Mouse (Mus musculus): ENCODE results near the gene Nt5c2. TPM values are rescaled to one million over a fixed set of nuclear protein-coding genes. Genes with fewer than 3 reads are reported as not detected.
"Not testable (repeated sequence)": the region's sequence is repeated elsewhere in the genome, so short reads cannot be mapped to it uniquely, and the experiment has no call there.

Nt5c2 gene
- polyA plus RNA-seq, 1 experiment from 2014 or later = 93.8 TPM

GRCm38 (mm10) chr19:46984726-46985622 lies 30.0 kb downstream of the Nt5c2 start:
- ATAC-seq (ENCODE audit: low FRiP score) = no peak
- DNase-seq (ENCODE audit: low spot score) = no peak
- Histone ChIP-seq H3K4me2 (replicated peaks) (no peak overlapping the region), H3K9me3 (ENCODE audit: control insufficient read depth, low read length) (no peaks in the 10 kb centered on the region), H3K4me1 (replicated peaks; ENCODE audit: control insufficient read depth, insufficient read depth, low read length) (no peaks in the 10 kb centered on the region), H3K27ac (no peak overlapping the region), H3K9ac (no peak overlapping the region), H3K27me3 (ENCODE audit: control insufficient read depth, insufficient read depth, low read length) (no peaks in the 10 kb centered on the region), H3K4me3 (replicated peaks; ENCODE audit: low read length) (no peak overlapping the region), H3K36me3 (replicated peaks; ENCODE audit: control insufficient read depth, insufficient read depth) (no peaks in the 10 kb centered on the region)
- WGBS = 85% methylated on average over 13 of the region's 13 CpGs

DNA sequence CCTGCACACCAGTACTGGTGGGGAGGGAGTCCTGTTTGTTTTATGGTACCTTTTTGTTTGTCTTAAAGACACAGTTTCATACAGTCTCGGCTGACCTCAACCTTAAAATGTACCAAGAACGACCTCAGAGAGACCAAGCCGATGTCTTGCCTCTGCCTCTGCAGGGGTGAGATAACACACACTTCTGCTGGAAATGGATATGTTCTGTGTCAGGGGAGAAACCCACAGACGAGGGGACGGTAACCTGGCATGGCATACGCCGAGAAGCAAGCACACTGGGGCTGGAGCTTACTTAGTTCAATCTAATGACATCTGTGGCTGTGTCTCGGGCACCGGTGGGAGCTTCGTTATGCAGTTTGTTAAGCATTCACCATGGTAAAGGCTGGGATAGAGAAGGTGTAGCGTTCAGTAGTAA lies 31.0 kb downstream of the Nt5c2 start:
- Histone ChIP-seq H3K9me3 (ENCODE audit: control insufficient read depth, low read length) (no peaks in the 10 kb centered on the region), H3K4me3 (replicated peaks; ENCODE audit: low read length) (no peak overlapping the region), H3K36me3 (replicated peaks; ENCODE audit: control insufficient read depth, insufficient read depth) (no peaks in the 10 kb centered on the region), H3K27me3 (ENCODE audit: control insufficient read depth, insufficient read depth, low read length) (no peaks in the 10 kb centered on the region), H3K4me1 (replicated peaks; ENCODE audit: control insufficient read depth, insufficient read depth, low read length) (no peaks in the 10 kb centered on the region), H3K4me2 (replicated peaks) (no peak overlapping the region), H3K9ac (no peak overlapping the region), H3K27ac (no peak overlapping the region)
- 69% methylated on average over 11 of the region's 11 CpGs for WGBS
- ATAC-seq (ENCODE audit: low FRiP score) (no peak), DNase-seq (ENCODE audit: low spot score) (no peak)

DNA sequence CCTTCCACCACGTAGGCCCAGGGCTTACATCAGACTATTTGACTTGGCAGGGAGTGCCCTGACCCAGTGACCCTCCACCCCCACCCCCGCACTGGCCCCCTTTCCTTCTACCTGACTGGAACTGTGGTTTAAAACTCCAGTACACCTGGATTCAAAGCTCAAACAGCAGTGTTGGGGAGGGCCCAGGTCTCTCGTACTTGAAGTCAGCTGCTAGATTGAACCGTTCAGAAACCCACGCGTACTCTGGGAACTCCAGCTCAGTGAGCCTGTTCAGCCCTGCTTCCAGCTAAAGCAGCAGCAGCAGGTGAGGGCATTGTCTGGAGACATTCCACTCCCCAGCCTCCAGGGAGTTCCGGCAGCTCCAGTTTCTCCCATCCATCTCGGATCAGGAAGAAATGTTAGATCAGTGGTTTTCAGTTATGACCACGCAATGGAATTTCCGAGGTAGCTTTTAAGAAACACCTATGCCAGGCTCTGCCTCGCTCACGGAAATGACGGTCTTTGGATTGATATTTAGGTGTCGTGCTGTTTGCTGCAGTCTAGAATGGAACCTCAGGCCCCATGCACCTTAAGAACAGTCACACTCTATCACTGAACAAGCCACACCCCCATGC lies 31.5 kb downstream of the Nt5c2 start:
- no peak for DNase-seq (ENCODE audit: low spot score)
- H3K9me3 ChIP-seq (ENCODE audit: control insufficient read depth, low read length) = no peaks in the 10 kb centered on the region
- H3K4me1 ChIP-seq (replicated peaks; ENCODE audit: control insufficient read depth, insufficient read depth, low read length) = no peaks in the 10 kb centered on the region
- H3K4me2 ChIP-seq (replicated peaks) = no peak overlapping the region
- H3K27me3 ChIP-seq (ENCODE audit: control insufficient read depth, insufficient read depth, low read length) = no peaks in the 10 kb centered on the region
- no peaks in the 10 kb centered on the region for H3K36me3 ChIP-seq (replicated peaks; ENCODE audit: control insufficient read depth, insufficient read depth)
- WGBS = 56% methylated on average over 14 of the region's 14 CpGs
- no peak for ATAC-seq (ENCODE audit: low FRiP score)
- no peak overlapping the region for H3K4me3 ChIP-seq (replicated peaks; ENCODE audit: low read length)
- H3K27ac ChIP-seq = no peak overlapping the region
- no peak overlapping the region for H3K9ac ChIP-seq

GRCm38 (mm10) chr19:46981462-46981861 lies 33.5 kb downstream of the Nt5c2 start:
- no peaks in the 10 kb centered on the region for H3K36me3 ChIP-seq (replicated peaks; ENCODE audit: control insufficient read depth, insufficient read depth)
- no peaks in the 10 kb centered on the region for H3K27me3 ChIP-seq (ENCODE audit: control insufficient read depth, insufficient read depth, low read length)
- H3K27ac ChIP-seq = no peak overlapping the region
- no peak for DNase-seq (ENCODE audit: low spot score)
- no peak for ATAC-seq (ENCODE audit: low FRiP score)
- no peak overlapping the region for H3K4me2 ChIP-seq (replicated peaks)
- no peaks in the 10 kb centered on the region for H3K4me1 ChIP-seq (replicated peaks; ENCODE audit: control insufficient read depth, insufficient read depth, low read length)
- H3K4me3 ChIP-seq (replicated peaks; ENCODE audit: low read length) = no peak overlapping the region
- no peaks in the 10 kb centered on the region for H3K9me3 ChIP-seq (ENCODE audit: control insufficient read depth, low read length)
- H3K9ac ChIP-seq = no peak overlapping the region
- 38% methylated on average over 6 of the region's 6 CpGs for WGBS

DNA sequence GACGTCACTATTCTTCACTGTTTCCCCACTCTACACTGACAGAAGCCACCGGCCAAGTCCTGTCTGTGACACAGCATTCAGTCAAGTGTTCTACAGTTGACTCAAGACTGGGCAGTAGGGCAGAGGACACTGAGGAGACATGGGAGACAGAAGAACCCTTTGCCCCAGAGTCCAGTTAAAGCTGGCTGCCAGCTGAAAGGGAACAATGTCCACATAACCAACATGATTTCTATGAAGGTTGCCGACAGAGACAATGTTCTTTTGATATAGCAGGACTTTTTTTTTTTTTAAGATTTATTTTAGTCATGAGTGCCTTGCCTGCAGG lies 35.2 kb downstream of the Nt5c2 start:
- WGBS = 65% methylated on average over 3 of the region's 3 CpGs
- H3K36me3 ChIP-seq (replicated peaks; ENCODE audit: control insufficient read depth, insufficient read depth) = no peaks in the 10 kb centered on the region
- no peaks in the 10 kb centered on the region for H3K4me1 ChIP-seq (replicated peaks; ENCODE audit: control insufficient read depth, insufficient read depth, low read length)
- ATAC-seq (ENCODE audit: low FRiP score) (no peak), DNase-seq (ENCODE audit: low spot score) (no peak)
- H3K4me3 ChIP-seq (replicated peaks; ENCODE audit: low read length) = no peak overlapping the region
- no peak overlapping the region for H3K9ac ChIP-seq
- no peak overlapping the region for H3K27ac ChIP-seq
- H3K27me3 ChIP-seq (ENCODE audit: control insufficient read depth, insufficient read depth, low read length) = no peaks in the 10 kb centered on the region
- no peak overlapping the region for H3K4me2 ChIP-seq (replicated peaks)
- H3K9me3 ChIP-seq (ENCODE audit: control insufficient read depth, low read length) = no peaks in the 10 kb centered on the region

GRCm38 (mm10) chr19:46978920-46979780 lies 35.8 kb downstream of the Nt5c2 start:
- H3K27me3 ChIP-seq (ENCODE audit: control insufficient read depth, insufficient read depth, low read length) = no peaks in the 10 kb centered on the region
- no peak overlapping the region for H3K4me3 ChIP-seq (replicated peaks; ENCODE audit: low read length)
- no peak overlapping the region for H3K27ac ChIP-seq
- H3K4me1 ChIP-seq (replicated peaks; ENCODE audit: control insufficient read depth, insufficient read depth, low read length) = no peaks in the 10 kb centered on the region
- ATAC-seq (ENCODE audit: low FRiP score) (no peak), DNase-seq (ENCODE audit: low spot score) (no peak)
- no peaks in the 10 kb centered on the region for H3K36me3 ChIP-seq (replicated peaks; ENCODE audit: control insufficient read depth, insufficient read depth)
- no peak overlapping the region for H3K4me2 ChIP-seq (replicated peaks)
- no peak overlapping the region for H3K9ac ChIP-seq
- H3K9me3 ChIP-seq (ENCODE audit: control insufficient read depth, low read length) = no peaks in the 10 kb centered on the region
- WGBS = 85% methylated on average over 17 of the region's 17 CpGs

DNA sequence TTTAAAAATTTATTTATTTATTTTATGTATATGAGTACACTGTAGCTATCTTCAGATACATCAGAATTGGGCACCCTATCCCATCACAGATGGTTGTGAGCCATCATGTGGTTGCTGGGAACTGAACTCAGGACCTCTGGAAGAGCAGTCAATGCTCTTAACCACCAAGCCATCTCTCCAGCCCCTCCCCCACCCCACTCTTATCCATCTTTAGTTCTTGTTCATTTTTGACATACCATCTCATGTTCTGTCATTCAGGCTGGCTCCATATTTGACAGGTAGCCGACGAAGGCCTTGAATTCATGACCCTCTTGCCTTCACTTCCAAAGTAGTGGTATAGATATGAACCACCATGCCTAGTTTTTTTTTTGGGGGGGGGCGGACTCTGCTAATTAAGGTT lies 36.9 kb downstream of the Nt5c2 start:
- not testable (repeated sequence) for H3K9me3 ChIP-seq (ENCODE audit: control insufficient read depth, low read length); ATAC-seq (ENCODE audit: low FRiP score)
- 94% methylated on average over 3 of the region's 3 CpGs for WGBS

DNA sequence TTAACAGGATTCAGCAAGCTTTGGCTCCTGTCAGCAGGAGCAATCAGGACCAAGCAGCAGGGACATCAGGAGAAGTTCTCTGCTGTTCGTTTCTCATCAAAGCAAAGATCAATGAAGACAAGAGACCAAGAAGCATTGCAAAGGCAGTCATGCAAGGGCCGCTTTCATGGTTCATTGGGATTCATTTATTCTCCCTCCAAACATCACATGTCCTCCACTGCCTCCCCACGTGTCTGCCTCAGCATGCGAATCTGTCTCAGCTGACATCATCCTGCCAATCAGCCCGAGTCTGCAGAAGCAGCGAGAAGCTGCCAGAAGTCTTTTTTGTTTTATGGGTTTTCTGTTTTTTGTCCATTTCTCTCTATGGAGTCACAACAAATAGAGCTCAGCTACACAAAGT lies 37.5 kb downstream of the Nt5c2 start:
- Histone ChIP-seq H3K27ac (no peak overlapping the region), H3K27me3 (ENCODE audit: control insufficient read depth, insufficient read depth, low read length) (no peaks in the 10 kb centered on the region), H3K4me1 (replicated peaks; ENCODE audit: control insufficient read depth, insufficient read depth, low read length) (no peaks in the 10 kb centered on the region), H3K4me2 (replicated peaks) (no peak overlapping the region), H3K9me3 (ENCODE audit: control insufficient read depth, low read length) (no peaks in the 10 kb centered on the region), H3K4me3 (replicated peaks; ENCODE audit: low read length) (no peak overlapping the region), H3K9ac (no peak overlapping the region), H3K36me3 (replicated peaks; ENCODE audit: control insufficient read depth, insufficient read depth) (no peaks in the 10 kb centered on the region)
- WGBS = 16% methylated on average over 6 of the region's 6 CpGs
- DNase-seq (ENCODE audit: low spot score) (no peak), ATAC-seq (ENCODE audit: low FRiP score) (no peak)

More for the DNA sequence above, 36.9 kb downstream of the Nt5c2 start:
- H3K27ac ChIP-seq; H3K36me3 ChIP-seq (replicated peaks; ENCODE audit: control insufficient read depth, insufficient read depth); H3K4me1 ChIP-seq (replicated peaks; ENCODE audit: control insufficient read depth, insufficient read depth, low read length); H3K9ac ChIP-seq; DNase-seq (ENCODE audit: low spot score); H3K4me2 ChIP-seq (replicated peaks); H3K27me3 ChIP-seq (ENCODE audit: control insufficient read depth, insufficient read depth, low read length); H3K4me3 ChIP-seq (replicated peaks; ENCODE audit: low read length): not testable (repeated sequence)

- no peaks in the 10 kb centered on the region for H3K36me3 ChIP-seq (replicated peaks; ENCODE audit: control insufficient read depth, insufficient read depth)
- H3K4me2 ChIP-seq (replicated peaks) = no peak overlapping the region
- DNase-seq (ENCODE audit: low spot score) (no peak), ATAC-seq (ENCODE audit: low FRiP score) (no peak)
- 75% methylated on average over 2 of the region's 2 CpGs for WGBS
- no peak overlapping the region for H3K9ac ChIP-seq
- peaks cover 5% of the 10 kb centered on the region for H3K4me1 ChIP-seq (replicated peaks; ENCODE audit: control insufficient read depth, insufficient read depth, low read length)
- no peak overlapping the region for H3K4me3 ChIP-seq (replicated peaks; ENCODE audit: low read length)
- H3K9me3 ChIP-seq (ENCODE audit: control insufficient read depth, low read length) = no peaks in the 10 kb centered on the region
- no peaks in the 10 kb centered on the region for H3K27me3 ChIP-seq (ENCODE audit: control insufficient read depth, insufficient read depth, low read length)
- no peak overlapping the region for H3K27ac ChIP-seq
Measured at GRCm38 (mm10) chr19:46976743-46977142, 38.2 kb downstream of the Nt5c2 start.
